Mouse (Mus musculus) mature B cell (primary cell): ENCODE measurements around the gene Atp6v0e.

ENCODE experiments used
- in situ Hi-C: fragments of 300-500 bp; cut with MboI; formaldehyde crosslinking; loops from 2 replicates; pipeline ENCODE4 v1.14.3; 2019

The Atp6v0e gene

GRCm38 (mm10) chr17:26715916-26716717 lies 53.1 kb downstream of the Atp6v0e start:
- in situ Hi-C loops, result no loop called here

DNA sequence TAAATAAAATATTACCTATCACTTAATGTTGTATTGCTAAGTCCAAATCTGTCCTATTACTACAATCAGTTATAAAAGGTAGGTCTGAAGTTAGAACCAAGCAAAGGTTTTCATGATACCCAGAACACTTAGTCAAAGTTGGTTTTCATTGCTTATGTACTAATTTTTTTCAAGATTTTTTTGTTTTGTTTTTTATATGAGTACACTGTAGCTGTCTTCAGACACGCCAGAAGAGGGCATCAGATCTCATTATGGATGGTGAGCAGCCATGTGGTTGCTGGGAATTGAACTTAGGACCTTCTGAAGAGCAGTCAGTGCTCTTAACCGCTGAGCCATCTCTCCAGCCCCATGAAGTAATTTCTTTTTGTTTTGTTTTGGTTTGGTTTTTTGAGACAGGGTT lies 54.8 kb downstream of the Atp6v0e start:
- in situ Hi-C loops, result no loop called here

- in situ Hi-C loops, result no loop called here
Observed at GRCm38 (mm10) chr17:26719405-26719804, 56.4 kb downstream of the Atp6v0e start.

- in situ Hi-C loops, result no loop called here
Observed at GRCm38 (mm10) chr17:26721802-26722201, 58.8 kb downstream of the Atp6v0e start.

GRCm38 (mm10) chr17:26724790-26725189 lies 61.8 kb downstream of the Atp6v0e start:
- in situ Hi-C loops, result no loop called here

DNA sequence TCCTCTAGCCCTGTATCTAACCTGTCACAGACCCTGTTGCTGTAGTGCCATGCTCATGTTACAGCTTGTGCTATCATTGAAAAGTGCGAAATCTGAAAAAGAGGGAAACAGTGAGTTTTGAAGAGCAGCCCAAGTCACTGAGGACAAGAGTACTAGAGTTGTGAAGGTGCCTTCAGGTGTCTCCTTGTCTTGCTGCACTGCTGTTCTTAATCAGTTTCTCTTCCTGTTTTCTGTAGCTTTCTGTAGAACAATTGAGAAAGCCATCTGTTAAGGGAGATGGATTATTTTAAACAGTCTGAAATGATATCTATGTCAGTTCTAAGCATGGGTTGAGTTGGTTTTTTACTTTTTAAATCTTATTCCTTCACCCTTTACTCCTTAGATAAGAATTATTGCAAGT lies 63.6 kb downstream of the Atp6v0e start:
- in situ Hi-C loops, result no loop called here

DNA sequence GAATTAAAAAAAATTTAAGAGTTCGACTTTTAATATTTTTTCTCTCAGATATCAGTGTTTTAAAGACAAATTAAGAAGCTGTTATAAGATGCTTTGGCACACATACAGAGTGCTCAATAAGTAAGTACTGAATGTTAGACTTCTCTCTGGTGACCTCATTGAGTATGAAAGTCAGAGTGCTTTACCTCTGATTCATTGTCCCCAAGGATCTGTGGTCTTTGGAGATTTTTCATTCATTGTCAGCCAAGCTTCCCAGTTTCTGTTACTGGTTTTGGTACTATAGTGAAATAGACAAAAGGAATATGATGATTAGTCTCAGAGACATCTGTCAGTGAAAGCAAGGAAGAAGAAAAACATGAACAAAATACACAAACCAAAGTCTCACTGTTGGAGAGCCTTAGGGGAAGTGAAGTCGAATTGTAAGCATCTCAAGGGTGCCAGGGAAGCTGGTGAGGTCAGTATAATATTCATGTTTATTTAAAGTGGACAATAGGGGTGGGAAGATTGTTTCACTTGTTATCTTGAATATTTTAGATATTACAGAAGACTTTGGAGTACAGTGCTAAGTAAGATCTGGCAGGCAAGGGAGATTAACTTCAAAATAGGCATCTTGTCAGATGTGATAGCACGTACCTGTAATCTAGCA lies 64.2 kb downstream of the Atp6v0e start:
- in situ Hi-C loops, result no loop called here

GRCm38 (mm10) chr17:26742581-26742980 lies 79.5 kb downstream of the Atp6v0e start:
- in situ Hi-C loops, result no loop called here

DNA sequence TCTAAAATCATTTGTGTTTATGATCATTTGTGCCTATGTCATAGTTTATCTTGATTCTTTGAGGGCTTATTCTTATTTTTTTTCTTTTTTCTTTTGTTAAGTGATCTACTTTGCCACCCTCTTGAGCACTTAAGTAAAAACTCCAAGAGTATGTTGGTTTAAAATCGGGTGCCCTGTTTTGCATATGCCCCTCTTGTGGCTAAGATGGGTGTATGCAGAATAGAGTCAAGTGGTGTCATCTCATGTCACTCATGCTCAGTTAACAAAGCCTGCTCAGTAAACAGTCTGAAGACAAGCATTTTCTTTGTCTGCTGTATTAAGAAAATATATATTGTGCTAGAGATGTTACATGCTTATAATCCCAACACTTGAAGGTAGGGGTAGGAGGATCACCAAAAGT lies 80.3 kb downstream of the Atp6v0e start:
- in situ Hi-C loops, result no loop called here
